Mouse (Mus musculus) adrenal gland, postnatal 4 days (tissue): ENCODE measurements at regions not wholly inside any gene's neighbourhood (a gene's known extent, or its start where the extent isn't known, plus 50 kb on each side); places are given as distances from the start of the nearest gene placed in this dataset.
A peak's percentile ranks its signal among the peaks of the same experiment; 100 is the strongest.

Experiments
- DNase-seq, 2 experiments: peaks; one replicate each; pipeline ENCODE4 v3.0.0; 2021 to 2022; ENCODE audit warnings: low spot score in 2 of 2, mixed read lengths in 2 of 2

GRCm38 (mm10) chr5:33548800-33549199, 80.6 kb downstream of the Fam53a start:
- DNase-seq, result no peak

GRCm38 (mm10) chr5:33543372-33543771, 86.1 kb downstream of the Fam53a start:
- peak; percentile 32 to 43 for DNase-seq

- no peak for DNase-seq
Observed at GRCm38 (mm10) chr5:33542643-33543042, 86.8 kb downstream of the Fam53a start.

GRCm38 (mm10) chr5:33542000-33542554, 87.4 kb downstream of the Fam53a start:
- DNase-seq, result no peak

GRCm38 (mm10) chr5:33540259-33540658, 89.2 kb downstream of the Fam53a start:
- DNase-seq, result no peak

GRCm38 (mm10) chr5:33537429-33537828, 92.0 kb downstream of the Fam53a start:
- no peak for DNase-seq

GRCm38 (mm10) chr5:33537017-33537416, 92.4 kb downstream of the Fam53a start:
- no peak for DNase-seq

- no peak for DNase-seq
Observed at GRCm38 (mm10) chr5:33536261-33536660, 93.2 kb downstream of the Fam53a start.

- no peak for DNase-seq
Observed at GRCm38 (mm10) chr5:33535145-33536010, 94.1 kb downstream of the Fam53a start.

GRCm38 (mm10) chr5:33534345-33534744, 95.1 kb downstream of the Fam53a start:
- no peak for DNase-seq

GRCm38 (mm10) chr5:33533185-33533584, 96.2 kb downstream of the Fam53a start:
- no peak for DNase-seq

- DNase-seq, result no peak
Observed at GRCm38 (mm10) chr5:33531263-33531662, 97.5 kb upstream of the Nkx1-1 start.

- DNase-seq, result no peak
Observed at GRCm38 (mm10) chr5:33529771-33530170, 96.0 kb upstream of the Nkx1-1 start.

- no peak for DNase-seq
Observed at GRCm38 (mm10) chr5:33528971-33529670, 95.3 kb upstream of the Nkx1-1 start.

GRCm38 (mm10) chr5:33527750-33528149, 94.0 kb upstream of the Nkx1-1 start:
- DNase-seq, result no peak

- DNase-seq, result no peak
Observed at GRCm38 (mm10) chr5:33527316-33527715, 93.5 kb upstream of the Nkx1-1 start.

- no peak for DNase-seq
Observed at GRCm38 (mm10) chr5:33521951-33522742, 88.4 kb upstream of the Nkx1-1 start.

- DNase-seq, result no peak
Observed at GRCm38 (mm10) chr5:33520856-33521255, 87.1 kb upstream of the Nkx1-1 start.

- DNase-seq, result no peak
Observed at GRCm38 (mm10) chr5:33519394-33519793, 85.6 kb upstream of the Nkx1-1 start.

GRCm38 (mm10) chr5:33518860-33519259, 85.1 kb upstream of the Nkx1-1 start:
- no peak for DNase-seq

- DNase-seq, result no peak
Observed at GRCm38 (mm10) chr5:33517625-33518024, 83.8 kb upstream of the Nkx1-1 start.
